Mouse (Mus musculus) right cerebral cortex, postnatal 25 days (tissue): ENCODE measurements around the gene Abhd4.

ENCODE experiments used
- DNase-seq: peaks from one replicate; pipeline ENCODE4 v3.0.0; 2022

The Abhd4 gene

GRCm38 (mm10) chr14:54239002-54239736, 14.8 kb upstream of the Abhd4 start:
- peak; percentile 69 for DNase-seq

- DNase-seq, result no peak
Measured at GRCm38 (mm10) chr14:54240542-54240941, 13.4 kb upstream of the Abhd4 start.

- no peak for DNase-seq
Measured at GRCm38 (mm10) chr14:54244183-54244582, 9.8 kb upstream of the Abhd4 start.

- DNase-seq, result no peak
Measured at GRCm38 (mm10) chr14:54246232-54246631, 7.8 kb upstream of the Abhd4 start.

- DNase-seq, result no peak
Measured at GRCm38 (mm10) chr14:54249326-54249725, 4.7 kb upstream of the Abhd4 start.

- no peak for DNase-seq
Measured at GRCm38 (mm10) chr14:54250122-54250521, 3.9 kb upstream of the Abhd4 start.

GRCm38 (mm10) chr14:54254670-54255202, 748 bp downstream of the Abhd4 start:
- no peak for DNase-seq

GRCm38 (mm10) chr14:54258131-54258670, 4.2 kb downstream of the Abhd4 start:
- no peak for DNase-seq

GRCm38 (mm10) chr14:54259003-54259721, 5.2 kb downstream of the Abhd4 start:
- DNase-seq, result peak; percentile 78

- no peak for DNase-seq
Measured at GRCm38 (mm10) chr14:54259722-54260085, 5.7 kb downstream of the Abhd4 start.

- no peak for DNase-seq
Measured at GRCm38 (mm10) chr14:54260196-54260595, 6.2 kb downstream of the Abhd4 start.

GRCm38 (mm10) chr14:54261386-54261785, 7.4 kb downstream of the Abhd4 start:
- no peak for DNase-seq

GRCm38 (mm10) chr14:54262622-54263021, 8.6 kb downstream of the Abhd4 start:
- DNase-seq, result no peak

GRCm38 (mm10) chr14:54263099-54263498, 9.1 kb downstream of the Abhd4 start:
- no peak for DNase-seq

GRCm38 (mm10) chr14:54264231-54264630, 10.2 kb downstream of the Abhd4 start:
- DNase-seq, result no peak

GRCm38 (mm10) chr14:54265093-54265492, 11.1 kb downstream of the Abhd4 start:
- DNase-seq, result no peak

- no peak for DNase-seq
Measured at GRCm38 (mm10) chr14:54265951-54266350, 12.0 kb downstream of the Abhd4 start.

- no peak for DNase-seq
Measured at GRCm38 (mm10) chr14:54267966-54268365, 14.0 kb downstream of the Abhd4 start.

- no peak for DNase-seq
Measured at GRCm38 (mm10) chr14:54269566-54269965, 15.6 kb downstream of the Abhd4 start.

GRCm38 (mm10) chr14:54270413-54270812, 16.4 kb downstream of the Abhd4 start:
- DNase-seq, result no peak

- no peak for DNase-seq
Measured at GRCm38 (mm10) chr14:54271976-54272606, 18.1 kb downstream of the Abhd4 start.

GRCm38 (mm10) chr14:54272696-54273095, 18.7 kb downstream of the Abhd4 start:
- no peak for DNase-seq

- DNase-seq, result no peak
Measured at GRCm38 (mm10) chr14:54276446-54276845, 22.5 kb downstream of the Abhd4 start.
